Mouse (Mus musculus) layer of hippocampus, adult 2 months (tissue): Measurements from ENCODE around the gene Gm17268. TPM values are rescaled to one million over a fixed set of nuclear protein-coding genes. Genes with fewer than 3 reads are reported as not detected.

Experiments used
- DNase-seq, 2 experiments: peaks; one replicate each; pipeline ENCODE4 v3.0.0; 2022; ENCODE audit warnings: low spot score in 2 of 2
- H3K27ac ChIP-seq: fragments of 200-600 bp; 2 replicates; pipeline ENCODE4 v1.8.1; 2022
- H3K4me3 ChIP-seq: fragments of 200-600 bp; 2 replicates; pipeline ENCODE4 v1.8.1; 2022; ENCODE audit warnings: mild to moderate bottlenecking
- CTCF ChIP-seq: fragments of 200-600 bp; conservative IDR thresholded peaks from 2 replicates; pipeline ENCODE4 v1.8.1; 2022; ENCODE audit warnings: antibody characterized with exemption, mild to moderate bottlenecking, moderate library complexity
- long read RNA-seq, 2 experiments: library from polyadenylated mRNA; stranded (forward); transcript quantifications; one replicate each; pipeline ENCODE4 v2.0.0; 2021; ENCODE audit warnings: borderline mapping rate in 2 of 2
- total RNA-seq, 2 experiments: library from RNA; stranded (reverse); gene quantifications; 2 replicates each; pipeline ENCODE4 v1.2.3; 2021

Gm17268 gene
- total RNA-seq = not detected
- long read RNA-seq, experiment 1 = 0 reads
- long read RNA-seq, experiment 2 = 0 reads

- Histone ChIP-seq H3K4me3 (no peak within 1 kb of the TSS), H3K27ac (no peak within 1 kb of the TSS)
- DNase-seq = no peak
- TF ChIP-seq CTCF = peak; percentile 53
Measured at GRCm38 (mm10) chr11:82038535-82038934, at the start of gene Gm17268. Gene Gm17268 (minus strand): TSS chr11:82038562.

- Histone ChIP-seq H3K4me3 (no peak overlapping the region), H3K27ac (no peak overlapping the region)
- no peak for DNase-seq
- no peak for TF ChIP-seq CTCF
Measured at GRCm38 (mm10) chr11:82084360-82084759, 46.0 kb upstream of the Gm17268 start.

- Histone ChIP-seq H3K4me3 (no peak overlapping the region), H3K27ac (no peak overlapping the region)
- no peak for TF ChIP-seq CTCF
- DNase-seq = no peak
Measured at GRCm38 (mm10) chr11:82080865-82081264, 42.5 kb upstream of the Gm17268 start.

GRCm38 (mm10) chr11:82078136-82078730 is 39.9 kb upstream of the Gm17268 start:
- Histone ChIP-seq H3K27ac (no peak overlapping the region), H3K4me3 (no peak overlapping the region)
- no peak for DNase-seq
- TF ChIP-seq CTCF = no peak

- DNase-seq = no peak
- H3K27ac ChIP-seq = no peak overlapping the region
- no peak overlapping the region for H3K4me3 ChIP-seq
- TF ChIP-seq CTCF = no peak
Measured at GRCm38 (mm10) chr11:82077031-82077430, 38.7 kb upstream of the Gm17268 start.

- no peak for TF ChIP-seq CTCF
Measured at GRCm38 (mm10) chr11:82073686-82074085, 35.3 kb upstream of the Gm17268 start.

GRCm38 (mm10) chr11:82072984-82073383 is 34.6 kb upstream of the Gm17268 start:
- DNase-seq = no peak
- H3K27ac ChIP-seq = no peak overlapping the region
- TF ChIP-seq CTCF = no peak
- H3K4me3 ChIP-seq = no peak overlapping the region

More at GRCm38 (mm10) chr11:82073686-82074085, 35.3 kb upstream of the Gm17268 start:
- DNase-seq = no peak
- Histone ChIP-seq H3K4me3 (no peak overlapping the region), H3K27ac (no peak overlapping the region)

GRCm38 (mm10) chr11:82072374-82072773 is 34.0 kb upstream of the Gm17268 start:
- DNase-seq = no peak
- H3K4me3 ChIP-seq = no peak overlapping the region
- no peak overlapping the region for H3K27ac ChIP-seq
- peak; percentile 67 for TF ChIP-seq CTCF

GRCm38 (mm10) chr11:82071076-82071475 is 32.7 kb upstream of the Gm17268 start:
- DNase-seq = no peak
- no peak for TF ChIP-seq CTCF
- Histone ChIP-seq H3K27ac (no peak overlapping the region), H3K4me3 (no peak overlapping the region)

GRCm38 (mm10) chr11:82066953-82067571 is 28.7 kb upstream of the Gm17268 start:
- no peak overlapping the region for H3K27ac ChIP-seq
- no peak for DNase-seq
- no peak for TF ChIP-seq CTCF
- H3K4me3 ChIP-seq = no peak overlapping the region

- no peak for TF ChIP-seq CTCF
- DNase-seq = no peak
- no peak overlapping the region for H3K27ac ChIP-seq
- H3K4me3 ChIP-seq = no peak overlapping the region
Measured at GRCm38 (mm10) chr11:82063454-82063853, 25.1 kb upstream of the Gm17268 start.

- Histone ChIP-seq H3K27ac (no peak overlapping the region), H3K4me3 (no peak overlapping the region)
- no peak for TF ChIP-seq CTCF
- no peak for DNase-seq
Measured at GRCm38 (mm10) chr11:82062226-82062625, 23.9 kb upstream of the Gm17268 start.

- no peak for TF ChIP-seq CTCF
- DNase-seq = peak; percentile 13 to 23
- no peak within 1 kb of the TSS for H3K4me3 ChIP-seq
Measured at GRCm38 (mm10) chr11:82057646-82058045, 19.3 kb upstream of the Gm17268 start, which contains the start of gene Ccl11. Gene Ccl11 (plus strand): TSS chr11:82057823.

GRCm38 (mm10) chr11:82053849-82054248 is 15.5 kb upstream of the Gm17268 start:
- DNase-seq = no peak
- Histone ChIP-seq H3K27ac (no peak overlapping the region), H3K4me3 (no peak overlapping the region)
- no peak for TF ChIP-seq CTCF

More at GRCm38 (mm10) chr11:82057646-82058045, 19.3 kb upstream of the Gm17268 start, which contains the start of gene Ccl11:
- no peak within 1 kb of the TSS for H3K27ac ChIP-seq
